Mouse (Mus musculus): Measurements from ENCODE around the gene Rpl36a-ps1. TPM values are rescaled to one million over a fixed set of nuclear protein-coding genes. Genes with fewer than 3 reads are reported as not detected.

Gene Rpl36a-ps1
- polyA plus RNA-seq, 1 experiment from 2014 or later: 0.82 TPM

DNA sequence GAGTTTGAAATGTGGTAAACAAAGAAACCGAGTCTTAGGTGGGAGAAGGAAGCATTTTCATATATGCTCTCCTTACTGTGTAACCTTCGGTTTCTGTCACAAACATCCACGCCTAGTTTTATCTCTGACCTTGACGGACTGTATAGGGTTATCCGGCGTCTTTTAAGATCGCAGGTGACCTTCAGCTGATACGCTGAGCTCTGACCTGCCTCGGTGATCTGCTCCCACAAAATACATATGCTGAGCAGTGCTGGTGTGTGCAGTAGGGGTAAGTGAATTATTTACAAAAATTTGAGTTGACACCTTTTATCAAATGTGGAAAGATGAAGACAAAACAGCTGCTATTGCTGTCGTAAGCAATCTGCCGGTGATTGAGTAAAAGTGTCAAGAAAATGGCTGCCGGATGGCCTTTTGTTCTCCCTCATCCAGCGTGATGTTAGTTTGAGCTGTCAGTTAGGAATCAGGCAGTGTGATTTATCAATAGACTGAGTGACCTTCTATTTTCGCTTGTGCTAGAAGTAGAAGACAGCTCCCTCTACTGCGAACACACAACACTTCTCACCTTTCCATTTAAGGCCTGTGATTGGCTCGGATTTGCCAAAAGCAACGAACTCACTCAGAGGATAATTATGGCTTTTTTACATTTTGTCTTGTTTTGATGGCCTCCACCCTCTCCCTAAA is 35.0 kb downstream of the Rpl36a-ps1 start:
- Histone ChIP-seq H3K9me3 (ENCODE audit: low read length) (no peaks in the 10 kb centered on the region), H3K4me2 (replicated peaks; ENCODE audit: low read depth, low read length) (no peak overlapping the region), H3K36me3 (ENCODE audit: insufficient read depth, low read length) (no peaks in the 10 kb centered on the region), H3K27ac (ENCODE audit: low read length) (no peak overlapping the region), H3K4me1 (ENCODE audit: insufficient read depth, low read length) (no peaks in the 10 kb centered on the region), H3K9ac (replicated peaks; ENCODE audit: low read length) (no peak overlapping the region), H3K4me3 (ENCODE audit: low read length) (no peak overlapping the region), H3K27me3 (ENCODE audit: insufficient read depth, low read length) (no peaks in the 10 kb centered on the region)
- WGBS: 57% methylated on average over 17 of the region's 17 CpGs
- ATAC-seq (ENCODE audit: low FRiP score, low TSS enrichment): peak; percentile 59; the same call in 1 of the 2 replicates

DNA sequence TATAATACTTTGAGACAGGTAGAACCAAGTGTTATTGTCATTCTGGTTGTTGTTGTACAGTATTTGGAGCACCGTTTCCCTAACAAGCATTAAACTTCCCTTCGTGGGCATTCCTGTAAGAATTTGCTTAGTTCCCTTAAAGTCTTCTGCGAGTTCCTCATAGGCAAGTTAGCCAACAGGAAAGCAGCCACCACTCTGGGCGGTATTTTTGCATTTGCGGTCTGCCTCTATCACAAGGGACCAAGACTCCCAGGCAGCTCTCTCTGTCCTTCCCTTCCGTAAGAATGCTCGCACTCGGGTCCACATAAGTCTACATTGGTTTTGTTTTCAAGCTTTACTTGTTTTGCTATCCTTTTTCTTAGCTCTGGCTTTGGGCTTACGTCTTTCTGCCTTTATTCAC is 37.3 kb downstream of the Rpl36a-ps1 start:
- H3K36me3 ChIP-seq (ENCODE audit: insufficient read depth, low read length): no peaks in the 10 kb centered on the region
- H3K27me3 ChIP-seq (ENCODE audit: insufficient read depth, low read length): no peaks in the 10 kb centered on the region
- no peak overlapping the region for H3K9ac ChIP-seq (replicated peaks; ENCODE audit: low read length)
- no peak for ATAC-seq (ENCODE audit: low FRiP score, low TSS enrichment)
- H3K27ac ChIP-seq (ENCODE audit: low read length): no peak overlapping the region
- no peak overlapping the region for H3K4me2 ChIP-seq (replicated peaks; ENCODE audit: low read depth, low read length)
- H3K4me1 ChIP-seq (ENCODE audit: insufficient read depth, low read length): no peaks in the 10 kb centered on the region
- no peaks in the 10 kb centered on the region for H3K9me3 ChIP-seq (ENCODE audit: low read length)
- WGBS: 96% methylated on average over 9 of the region's 9 CpGs
- H3K4me3 ChIP-seq (ENCODE audit: low read length): no peak overlapping the region

DNA sequence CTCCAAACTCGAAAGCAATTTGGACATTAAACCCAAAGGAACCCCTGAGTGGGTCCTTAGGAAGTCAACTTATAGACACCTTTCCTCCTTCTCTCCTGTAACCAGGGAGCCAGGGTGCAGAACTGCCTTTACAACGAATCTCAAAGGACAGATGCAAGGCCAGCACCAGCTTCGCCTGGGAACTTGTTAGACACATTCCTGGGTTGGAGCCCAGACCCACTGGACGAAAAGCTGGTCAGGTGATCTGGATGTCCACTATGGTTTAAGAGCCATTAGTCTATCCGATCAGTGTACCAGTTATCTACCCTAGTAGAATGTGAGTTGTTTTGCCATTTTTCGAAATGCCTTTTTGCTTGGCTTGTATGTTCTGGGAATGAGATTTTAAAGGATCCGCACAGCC is 41.7 kb downstream of the Rpl36a-ps1 start:
- no peak for ATAC-seq (ENCODE audit: low FRiP score, low TSS enrichment)

DNA sequence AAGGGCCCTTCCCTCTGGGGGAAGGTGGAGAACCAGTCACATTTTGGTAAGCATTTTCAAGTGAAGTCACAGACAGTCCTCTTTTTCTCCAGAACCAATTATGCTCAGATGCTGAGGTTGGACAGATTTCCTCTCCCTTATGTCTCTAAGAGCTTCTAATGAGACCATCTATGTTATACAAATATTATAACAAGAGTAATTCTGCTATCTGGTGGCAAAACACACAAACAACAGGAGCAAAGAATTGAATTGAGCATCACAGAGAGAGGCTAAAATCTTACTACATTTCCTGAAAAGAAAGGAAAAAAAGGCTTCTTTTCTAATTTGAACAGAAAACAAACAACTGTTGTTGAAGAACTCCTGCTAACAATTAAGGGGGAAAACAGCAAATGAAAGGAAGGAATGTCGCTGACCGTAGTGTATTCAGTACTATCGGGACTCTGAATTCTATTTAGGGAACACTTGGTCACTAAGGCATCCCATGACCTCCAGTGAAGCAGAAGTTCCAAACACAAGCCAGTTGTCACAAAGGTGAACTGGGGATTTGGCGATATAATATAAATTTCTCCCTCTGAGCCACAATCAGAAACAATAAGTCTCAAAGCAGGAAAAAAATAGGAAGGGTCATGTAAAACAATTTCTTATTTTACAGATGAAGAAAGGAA is 42.4 kb downstream of the Rpl36a-ps1 start:
- no peak overlapping the region for H3K4me2 ChIP-seq (replicated peaks; ENCODE audit: low read depth, low read length)
- no peak overlapping the region for H3K4me3 ChIP-seq (ENCODE audit: low read length)
- no peaks in the 10 kb centered on the region for H3K27me3 ChIP-seq (ENCODE audit: insufficient read depth, low read length)
- H3K9me3 ChIP-seq (ENCODE audit: low read length): no peaks in the 10 kb centered on the region
- no peaks in the 10 kb centered on the region for H3K36me3 ChIP-seq (ENCODE audit: insufficient read depth, low read length)
- no peak overlapping the region for H3K27ac ChIP-seq (ENCODE audit: low read length)
- no peak for ATAC-seq (ENCODE audit: low FRiP score, low TSS enrichment)
- H3K9ac ChIP-seq (replicated peaks; ENCODE audit: low read length): no peak overlapping the region
- H3K4me1 ChIP-seq (ENCODE audit: insufficient read depth, low read length): no peaks in the 10 kb centered on the region
- WGBS: 78% methylated on average over 4 of the region's 4 CpGs

More for the DNA sequence above, 41.7 kb downstream of the Rpl36a-ps1 start:
- Histone ChIP-seq H3K9me3 (ENCODE audit: low read length) (no peaks in the 10 kb centered on the region), H3K27ac (ENCODE audit: low read length) (no peak overlapping the region), H3K36me3 (ENCODE audit: insufficient read depth, low read length) (no peaks in the 10 kb centered on the region), H3K4me1 (ENCODE audit: insufficient read depth, low read length) (no peaks in the 10 kb centered on the region), H3K9ac (replicated peaks; ENCODE audit: low read length) (no peak overlapping the region), H3K4me2 (replicated peaks; ENCODE audit: low read depth, low read length) (no peak overlapping the region), H3K27me3 (ENCODE audit: insufficient read depth, low read length) (no peaks in the 10 kb centered on the region), H3K4me3 (ENCODE audit: low read length) (no peak overlapping the region)
- 87% methylated on average over 7 of the region's 7 CpGs for WGBS

Other genes starting within 250 kb of the Rpl36a-ps1 start
- 64.9 and 73.1 TPM in 2 replicates for gene Mzt1, start 51.8 kb upstream of the Rpl36a-ps1 start, polyA plus RNA-seq (2015; fragmentation: Nextera tagmentation; extraction: Ambion mirVana)
- 66.0 and 83.6 TPM in 2 replicates for gene Bora, start 51.9 kb upstream of the Rpl36a-ps1 start, polyA plus RNA-seq (2015; fragmentation: Nextera tagmentation; extraction: Ambion mirVana)
- 18.4 and 20.3 TPM in 2 replicates for gene Pibf1, start 105.1 kb upstream of the Rpl36a-ps1 start, polyA plus RNA-seq (2015; fragmentation: Nextera tagmentation; extraction: Ambion mirVana)
- 28.4 and 31.1 TPM in 2 replicates for gene Dis3, start 105.5 kb upstream of the Rpl36a-ps1 start, polyA plus RNA-seq (2015; fragmentation: Nextera tagmentation; extraction: Ambion mirVana)

Data from kidney, embryonic 16.5 days (tissue).